Mouse (Mus musculus) spleen, adult 2 months (tissue): Measurements from ENCODE around the gene Apbb2.

ENCODE experiments used
- CTCF ChIP-seq: fragments of 200-500 bp; IDR thresholded peaks from 2 replicates; pipeline ENCODE4 v1.5.1; 2011; ENCODE audit warnings: mild to moderate bottlenecking, inconsistent platforms; ENCODE audit not compliant: insufficient read depth, insufficient read length, insufficient replicate concordance; ENCODE audit errors: extremely low read depth
- POLR2A ChIP-seq: fragments of 200-500 bp; IDR thresholded peaks from 2 replicates; pipeline ENCODE4 v1.6.1; 2011; ENCODE audit warnings: low read depth, low read length, inconsistent platforms

- no peak for TF ChIP-seq POLR2A
- no peak for TF ChIP-seq CTCF
These were observed 280.6 kb downstream of the Apbb2 start for GRCm38 (mm10) chr5:66337969-66338345.
